Mouse (Mus musculus) C2C12 (cell line): ENCODE measurements at regions not wholly inside any gene's neighbourhood (a gene's known extent, or its start where the extent isn't known, plus 50 kb on each side); places are given as distances from the start of the nearest gene placed in this dataset.

ENCODE experiments used
- CEBPB ChIP-seq: IDR thresholded peaks from one replicate; pipeline ENCODE4 v1.6.1; 2011; ENCODE audit warnings: low read depth, mild to moderate bottlenecking, control low read depth, moderate library complexity
- CTCF ChIP-seq: IDR thresholded peaks from one replicate; pipeline ENCODE4 v1.5.1; 2011; ENCODE audit not compliant: control insufficient read depth, insufficient read depth, insufficient read length
- FOSL1 ChIP-seq: IDR thresholded peaks from one replicate; pipeline ENCODE4 v1.8.0; 2011; ENCODE audit warnings: mild to moderate bottlenecking, low read length; ENCODE audit not compliant: poor library complexity, insufficient read depth, severe bottlenecking
- MAX ChIP-seq: IDR thresholded peaks from one replicate; pipeline ENCODE4 v1.6.1; 2011; ENCODE audit warnings: mild to moderate bottlenecking, control low read depth

GRCm38 (mm10) chr13:5716749-5717148 lies 144.5 kb upstream of the Klf6 start:
- TF ChIP-seq CTCF (no peak), FOSL1 (no peak), MAX (no peak), CEBPB (no peak)
